Mouse (Mus musculus) erythroblast, embryonic 14.5 days (primary cell): ENCODE results near the gene Stard9.

Experiments used
- GATA1 ChIP-seq: IDR thresholded peaks from 2 replicates; pipeline ENCODE4 v1.6.1; 2012; ENCODE audit warnings: low read length, inconsistent platforms, mixed read lengths
- TAL1 ChIP-seq: IDR thresholded peaks from 3 replicates; pipeline ENCODE4 v1.6.1; 2012; ENCODE audit warnings: low read length, inconsistent platforms, mixed read lengths

DNA sequence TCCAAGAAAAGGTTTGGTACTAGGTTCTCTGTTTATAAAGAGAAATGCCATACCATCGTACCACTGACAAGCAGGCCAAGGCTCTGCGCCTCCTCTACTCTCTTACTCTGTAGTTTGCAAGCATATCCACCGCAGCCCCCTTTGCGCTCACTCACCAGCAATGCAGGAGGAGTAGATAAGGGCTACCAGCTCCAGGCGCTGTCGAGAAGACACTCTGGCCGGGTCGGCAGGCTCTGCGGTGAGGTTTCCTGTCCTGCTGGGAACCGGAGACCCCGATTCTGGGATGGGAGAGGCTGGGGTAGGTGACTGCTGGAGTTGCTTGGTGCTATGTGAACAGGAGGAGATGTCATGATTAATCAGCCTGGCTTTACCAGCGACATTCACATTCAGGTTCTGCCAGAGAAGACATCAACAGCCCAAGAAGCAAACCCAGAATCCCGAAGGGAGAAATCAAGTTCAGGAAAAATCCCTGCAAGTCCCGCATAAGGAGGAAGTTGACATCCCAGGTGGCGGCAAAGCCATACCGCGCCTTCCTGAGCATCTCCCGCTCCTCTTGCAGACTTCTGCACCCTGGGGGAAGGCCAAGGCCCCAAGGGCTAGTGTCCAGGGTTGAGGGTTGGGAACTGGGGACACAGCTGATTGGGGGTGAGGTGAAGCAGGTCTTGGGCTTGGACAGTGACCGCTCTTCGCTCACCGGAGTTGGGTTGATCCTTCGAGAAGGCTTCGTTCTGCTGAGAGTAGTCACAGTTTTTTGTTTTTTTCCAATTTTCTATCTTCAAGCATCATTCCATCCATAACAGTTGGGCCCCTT lies 101.1 kb downstream of the Stard9 start:
- TF ChIP-seq TAL1 (no peak), GATA1 (peak; percentile 49; the same call in 1 of the 2 replicates)
